Mouse (Mus musculus): Measurements from ENCODE around the gene Plekho2. TPM values are rescaled to one million over a fixed set of nuclear protein-coding genes. Genes with fewer than 3 reads are reported as not detected.

Gene Plekho2
- total and polyA plus RNA-seq, 3 experiments, result 7.6 to 12.9 TPM; not detected in 1

- no peak overlapping the region for H3K27ac ChIP-seq (ENCODE audit: control insufficient read depth, low read depth, low read length)
- H3K4me1 ChIP-seq (ENCODE audit: control insufficient read depth in 1 of 2, insufficient read depth in 2 of 2, low read length in 2 of 2), result peaks cover 2 to 8% of the 10 kb centered on the region in 2 experiments; a peak in 2 of 4 replicates
- TF ChIP-seq MAX (IDR thresholded peaks at IDR 0.05; ENCODE audit: low read length) (no peak), TAL1 (IDR thresholded peaks at IDR 0.05; ENCODE audit: low read length) (no peak), POLR2A (IDR thresholded peaks at IDR 0.05; ENCODE audit: control insufficient read depth in 1 of 2, insufficient read depth in 1 of 2, low read depth in 1 of 2, low read length in 2 of 2, poor library complexity in 1 of 2) (no peak), USF1 (IDR thresholded peaks at IDR 0.05; ENCODE audit: low read depth, low read length) (no peak), CHD1 (IDR thresholded peaks at IDR 0.05; ENCODE audit: low read depth, low read length) (no peak), ETS1 (IDR thresholded peaks at IDR 0.05; ENCODE audit: low read depth, low read length) (no peak), GABPA (IDR thresholded peaks at IDR 0.05; ENCODE audit: low read depth, low read length) (no peak), JUND (IDR thresholded peaks at IDR 0.05; ENCODE audit: low read depth, low read length) (no peak), TCF12 (IDR thresholded peaks at IDR 0.05; ENCODE audit: low read depth, low read length) (no peak), ELF1 (IDR thresholded peaks at IDR 0.05; ENCODE audit: low read depth, low read length) (no peak), KAT2A (conservative IDR thresholded peaks at IDR 0.05; ENCODE audit: low read depth, low read length) (no peak), RAD21 (IDR thresholded peaks at IDR 0.05; ENCODE audit: low read depth, low read length) (no peak), TBP (IDR thresholded peaks at IDR 0.05; ENCODE audit: low read depth, low read length) (no peak), MXI1 (IDR thresholded peaks at IDR 0.05; ENCODE audit: low read depth, low read length) (no peak), EP300 (IDR thresholded peaks at IDR 0.05; ENCODE audit: low read depth in 1 of 2, low read length in 2 of 2) (no peak)
- no peaks in the 10 kb centered on the region for H3K9me3 ChIP-seq (replicated peaks; ENCODE audit: insufficient read depth, low read length)
- peak overlapping the region; percentile 67 for H3K9ac ChIP-seq (ENCODE audit: control insufficient read depth, low read depth, low read length, poor library complexity, severe bottlenecking)
- peaks cover 5 to 11% of the 10 kb centered on the region in 2 experiments for H3K36me3 ChIP-seq (ENCODE audit: control insufficient read depth in 1 of 2, insufficient read depth in 2 of 2, low read length in 2 of 2)
- peak overlapping the region; percentile 6 to 65; a peak in 3 of 4 replicates for H3K4me3 ChIP-seq (ENCODE audit: control insufficient read depth in 1 of 2, insufficient read depth in 1 of 2, low read depth in 2 of 2, low read length in 2 of 2)
- H3K79me2 ChIP-seq (ENCODE audit: control insufficient read depth, insufficient read depth, low read length, poor library complexity), result peaks cover 24% of the 10 kb centered on the region
- H3K27me3 ChIP-seq (ENCODE audit: control insufficient read depth in 1 of 2, insufficient read depth in 2 of 2, low read length in 2 of 2), result no peaks in the 10 kb centered on the region
- DNase-seq (ENCODE audit: low read depth, low spot score), result no peak
Observed at GRCm38 (mm10) chr9:65589091-65589490, 9.3 kb upstream of the Plekho2 start.

DNA sequence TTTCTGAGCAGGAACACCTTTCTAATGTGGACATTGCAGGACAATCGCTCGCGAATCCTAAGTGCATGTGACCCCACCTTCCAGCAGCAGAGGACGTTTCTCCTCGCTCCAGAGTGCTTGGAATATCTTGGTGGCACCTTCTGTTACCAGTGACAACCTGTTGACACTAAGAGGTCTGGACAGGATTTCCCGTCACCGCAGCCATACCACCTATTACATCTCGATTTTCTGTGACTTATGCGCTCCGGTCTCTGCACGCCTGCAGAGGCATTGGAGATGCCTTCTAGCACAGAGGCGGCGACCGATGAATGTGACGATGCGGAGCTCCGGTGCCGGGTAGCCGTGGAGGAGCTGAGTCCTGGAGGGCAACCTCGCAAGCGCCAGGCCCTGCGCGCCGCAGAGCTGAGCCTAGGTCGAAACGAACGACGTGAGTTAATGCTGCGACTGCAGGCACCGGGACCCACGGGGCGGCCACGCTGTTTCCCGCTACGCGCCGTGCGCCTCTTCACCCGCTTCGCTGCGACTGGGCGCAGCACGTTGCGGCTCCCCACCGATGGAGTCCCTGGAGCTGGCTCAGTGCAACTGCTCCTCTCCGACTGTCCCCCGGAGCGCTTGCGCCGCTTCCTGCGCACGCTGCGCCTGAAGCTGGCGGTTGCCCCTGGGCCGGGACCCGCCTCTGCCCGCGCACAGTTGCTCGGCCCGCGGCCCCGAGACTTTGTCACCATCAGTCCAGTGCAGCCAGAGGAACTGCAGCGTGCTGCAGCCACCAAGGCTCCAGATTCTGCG, 7.9 kb upstream of the Plekho2 start:
- Histone ChIP-seq H3K27me3 (ENCODE audit: control insufficient read depth in 1 of 2, insufficient read depth in 2 of 2, low read length in 2 of 2) (no peaks in the 10 kb centered on the region), H3K27ac (ENCODE audit: control insufficient read depth, low read depth, low read length) (peak overlapping the region; percentile 68)

More for the DNA sequence above, 7.9 kb upstream of the Plekho2 start:
- Histone ChIP-seq H3K9me3 (replicated peaks; ENCODE audit: insufficient read depth, low read length) (no peaks in the 10 kb centered on the region), H3K79me2 (ENCODE audit: control insufficient read depth, insufficient read depth, low read length, poor library complexity) (peaks cover 24% of the 10 kb centered on the region), H3K4me3 (ENCODE audit: control insufficient read depth in 1 of 2, insufficient read depth in 1 of 2, low read depth in 2 of 2, low read length in 2 of 2) (peak overlapping the region; percentile 65 to 92), H3K4me1 (ENCODE audit: control insufficient read depth in 1 of 2, insufficient read depth in 2 of 2, low read length in 2 of 2) (peaks cover 2 to 8% of the 10 kb centered on the region in 2 experiments; a peak in 2 of 4 replicates), H3K9ac (ENCODE audit: control insufficient read depth, low read depth, low read length, poor library complexity, severe bottlenecking) (peak overlapping the region; percentile 67), H3K36me3 (ENCODE audit: control insufficient read depth in 1 of 2, insufficient read depth in 2 of 2, low read length in 2 of 2) (peaks cover 4 to 13% of the 10 kb centered on the region in 2 experiments; a peak in 3 of 4 replicates)
- peak; percentile 71 for DNase-seq (ENCODE audit: low read depth, low spot score)
- TF ChIP-seq EP300 (IDR thresholded peaks at IDR 0.05; ENCODE audit: low read depth in 1 of 2, low read length in 2 of 2) (no peak), MAZ (IDR thresholded peaks at IDR 0.05; ENCODE audit: low read depth, low read length) (0 out of 2 replicates have a peak, but pooled peaks have one; percentile 35), MYB (IDR thresholded peaks at IDR 0.05; ENCODE audit: low read depth, low read length) (no peak), UBTF (IDR thresholded peaks at IDR 0.05; ENCODE audit: borderline replicate concordance, insufficient read depth, low read depth, low read length) (peak; percentile 73; the same call in 1 of the 2 replicates), E2F4 (IDR thresholded peaks at IDR 0.05; ENCODE audit: borderline replicate concordance, low read depth, low read length) (no peak), USF1 (IDR thresholded peaks at IDR 0.05; ENCODE audit: low read depth, low read length) (peak; percentile 2; the same call in 1 of the 2 replicates), CHD1 (IDR thresholded peaks at IDR 0.05; ENCODE audit: low read depth, low read length) (peak; percentile 73; the same call in 1 of the 2 replicates), NELFE (IDR thresholded peaks at IDR 0.05; ENCODE audit: low read depth, low read length) (no peak), GATA1 (IDR thresholded peaks at IDR 0.05; ENCODE audit: low read depth, low read length) (no peak), NRF1 (IDR thresholded peaks at IDR 0.05; ENCODE audit: insufficient read depth, low read depth, low read length, poor library complexity, severe bottlenecking) (peak; percentile 68), POLR2AphosphoS5 (IDR thresholded peaks at IDR 0.05; ENCODE audit: borderline replicate concordance, low read depth, low read length) (no peak), POLR2AphosphoS2 (IDR thresholded peaks at IDR 0.05; ENCODE audit: low read length) (no peak)

Data from MEL (cell line).